Mouse (Mus musculus) stomach, embryonic 16.5 days (tissue): Measurements from ENCODE around the gene Gpr27. TPM values are rescaled to one million over a fixed set of nuclear protein-coding genes. Genes with fewer than 3 reads are reported as not detected.

ENCODE experiments used
- ATAC-seq: fragments of 200-750 bp; cut with Nextera tagmentation; 2 replicates; pipeline ENCODE4 v1.8.0; 2017; ENCODE audit warnings: moderate number of reproducible peaks, moderate TSS enrichment; ENCODE audit not compliant: insufficient read depth, low FRiP score
- H3K27ac ChIP-seq: fragments of 300-500 bp; sonication (generic); 2 replicates; pipeline ENCODE4 v1.5.1; 2014; ENCODE audit warnings: low read length
- H3K27me3 ChIP-seq: fragments of 300-500 bp; sonication (generic); 2 replicates; pipeline ENCODE4 v1.6.1; 2014; ENCODE audit warnings: low read length, control low read depth, mixed read lengths; ENCODE audit not compliant: control insufficient read depth, insufficient read depth
- H3K36me3 ChIP-seq: fragments of 300-500 bp; sonication (generic); 2 replicates; pipeline ENCODE4 v1.6.1; 2014; ENCODE audit warnings: low read length; ENCODE audit not compliant: control insufficient read depth, insufficient read depth
- H3K4me1 ChIP-seq: fragments of 300-500 bp; sonication (generic); 2 replicates; pipeline ENCODE4 v1.6.1; 2014; ENCODE audit warnings: low read length, control low read depth, mixed read lengths; ENCODE audit not compliant: control insufficient read depth, insufficient read depth
- H3K4me2 ChIP-seq: fragments of 300-500 bp; sonication (generic); 2 replicates; pipeline ENCODE4 v1.6.1; 2014; ENCODE audit warnings: low read depth, low read length, mixed read lengths
- H3K4me3 ChIP-seq: fragments of 300-500 bp; sonication (generic); replicated peaks from 2 replicates; pipeline ENCODE4 v1.5.1; 2014; ENCODE audit warnings: mild to moderate bottlenecking, low read length
- H3K9ac ChIP-seq: fragments of 300-500 bp; sonication (generic); 2 replicates; pipeline ENCODE4 v1.6.1; 2014; ENCODE audit warnings: low read length
- H3K9me3 ChIP-seq: fragments of 300-500 bp; sonication (generic); replicated peaks from 2 replicates; pipeline ENCODE4 v1.6.1; 2016; ENCODE audit warnings: low read length, control low read depth; ENCODE audit not compliant: control insufficient read depth
- WGBS: fragments of 180-500 bp; shearing (Covaris S2); extraction: QIAGEN DNeasy Blood & Tissue Kit; methylation state at CpG from one replicate; pipeline ENCODE4 v1.1.7; 2014; 5-methylcytosine and 5-hydroxymethylcytosine counted together
- polyA plus RNA-seq: library from polyadenylated mRNA; unstranded; fragments of >200 nt; fragmentation: Nextera tagmentation; extraction: Ambion mirVana; gene quantifications from 2 replicates; pipeline ENCODE4 v1.2.1, GENCODE M21; 2015

Gpr27 gene
- 1.2 and 1.6 TPM in 2 replicates for polyA plus RNA-seq

GRCm38 (mm10) chr6:99692206-99692915 lies at the start of gene Gpr27:
Gene Gpr27, plus strand, starts transcription at chr6:99692679.
- peaks cover 4% of the 10 kb centered on the region; the same call in 1 of the 2 replicates for H3K4me1 ChIP-seq
- no peak within 1 kb of the TSS for H3K27ac ChIP-seq
- peak within 1 kb of the TSS; percentile 69 for H3K4me3 ChIP-seq
- peaks cover 38% of the 10 kb centered on the region for H3K27me3 ChIP-seq
- peak within 1 kb of the TSS; percentile 94 for H3K4me2 ChIP-seq
- H3K36me3 ChIP-seq, result no peaks in the 10 kb centered on the region
- H3K9ac ChIP-seq, result peak within 1 kb of the TSS; percentile 84
- under 1% methylated on average over 96 of the region's 112 CpGs for WGBS
- H3K9me3 ChIP-seq, result no peaks in the 10 kb centered on the region
- peak; percentile 75 for ATAC-seq

DNA sequence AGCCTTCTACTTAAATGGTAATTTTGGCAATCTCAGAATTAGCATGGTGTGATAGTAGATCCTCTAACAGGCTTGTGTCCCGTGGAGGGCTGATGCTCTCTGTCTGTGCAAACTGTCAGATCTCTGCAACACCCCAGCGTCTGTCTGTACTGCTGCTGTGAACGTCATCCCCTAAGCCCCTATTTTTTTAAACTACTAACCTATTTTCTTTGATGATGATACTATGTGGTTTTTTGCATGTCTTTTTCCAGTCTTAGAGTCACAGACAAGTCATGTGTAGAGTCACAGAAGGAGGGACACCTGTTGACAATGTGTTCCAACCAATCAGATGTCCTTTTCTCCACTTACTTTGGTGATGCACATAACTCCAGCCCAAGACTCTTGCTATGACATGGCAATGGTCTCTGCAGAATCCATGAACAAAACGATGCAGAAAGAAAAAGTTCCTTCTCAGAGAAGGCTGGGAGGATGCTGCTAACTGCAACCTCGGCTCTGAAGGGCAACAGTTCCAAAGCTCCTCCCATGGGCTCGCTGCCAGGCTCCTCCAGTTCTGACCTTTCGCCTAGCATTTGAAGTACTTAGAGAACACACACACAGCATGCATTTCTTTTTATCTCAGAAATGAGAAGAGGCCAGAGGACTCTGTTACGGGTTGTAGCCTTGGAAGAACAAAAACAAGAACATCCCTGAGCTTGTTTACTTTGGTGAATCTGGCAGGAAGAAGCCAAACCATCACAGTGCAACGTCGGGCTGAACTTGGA lies 48.9 kb upstream of the Gpr27 start:
- Histone ChIP-seq H3K27me3 (no peaks in the 10 kb centered on the region), H3K9me3 (peaks cover 5% of the 10 kb centered on the region; the same call in 1 of the 2 replicates), H3K27ac (peak overlapping the region; percentile 3; the same call in 1 of the 2 replicates), H3K9ac (no peak overlapping the region), H3K36me3 (no peaks in the 10 kb centered on the region), H3K4me2 (no peak overlapping the region), H3K4me3 (no peak overlapping the region), H3K4me1 (peaks cover 9% of the 10 kb centered on the region; the same call in 1 of the 2 replicates)
- peak; percentile 61; the same call in 1 of the 2 replicates for ATAC-seq
- 41% methylated on average over 10 of the region's 10 CpGs for WGBS

DNA sequence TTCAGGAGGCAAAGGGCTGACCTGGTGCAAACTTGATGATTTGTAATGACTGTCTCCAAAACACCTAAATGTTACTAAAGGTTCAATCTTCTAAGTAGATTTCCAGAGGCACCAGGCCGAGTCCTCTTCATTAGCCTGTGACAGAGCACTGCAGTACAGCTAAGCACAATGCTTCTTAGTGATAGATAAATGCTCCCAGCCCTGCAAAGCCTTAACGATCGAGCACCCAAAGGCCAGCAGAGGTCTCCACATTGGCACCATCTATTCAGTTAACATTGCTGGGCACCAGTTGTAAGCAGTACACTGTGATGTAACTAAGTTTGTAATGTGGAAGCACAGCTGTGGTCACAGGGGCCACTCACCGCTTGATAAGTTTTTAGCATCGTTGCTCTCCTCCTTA lies 48.1 kb upstream of the Gpr27 start:
- Histone ChIP-seq H3K27ac (peak overlapping the region; percentile 3; the same call in 1 of the 2 replicates), H3K9me3 (peaks cover 5% of the 10 kb centered on the region; the same call in 1 of the 2 replicates), H3K4me2 (no peak overlapping the region), H3K4me3 (no peak overlapping the region), H3K4me1 (peaks cover 9% of the 10 kb centered on the region; the same call in 1 of the 2 replicates), H3K27me3 (no peaks in the 10 kb centered on the region), H3K36me3 (no peaks in the 10 kb centered on the region), H3K9ac (no peak overlapping the region)
- WGBS, result 75% methylated on average over 5 of the region's 5 CpGs
- ATAC-seq, result no peak

- ATAC-seq, result no peak
- no peaks in the 10 kb centered on the region for H3K36me3 ChIP-seq
- H3K9me3 ChIP-seq, result peaks cover 5% of the 10 kb centered on the region; the same call in 1 of the 2 replicates
- WGBS, result 80% methylated on average over 5 of the region's 5 CpGs
- no peaks in the 10 kb centered on the region for H3K27me3 ChIP-seq
- no peak overlapping the region for H3K27ac ChIP-seq
- H3K4me3 ChIP-seq, result no peak overlapping the region
- peaks cover 9% of the 10 kb centered on the region; the same call in 1 of the 2 replicates for H3K4me1 ChIP-seq
- no peak overlapping the region for H3K4me2 ChIP-seq
- H3K9ac ChIP-seq, result no peak overlapping the region
Measured at GRCm38 (mm10) chr6:99644876-99645275, 47.6 kb upstream of the Gpr27 start.

DNA sequence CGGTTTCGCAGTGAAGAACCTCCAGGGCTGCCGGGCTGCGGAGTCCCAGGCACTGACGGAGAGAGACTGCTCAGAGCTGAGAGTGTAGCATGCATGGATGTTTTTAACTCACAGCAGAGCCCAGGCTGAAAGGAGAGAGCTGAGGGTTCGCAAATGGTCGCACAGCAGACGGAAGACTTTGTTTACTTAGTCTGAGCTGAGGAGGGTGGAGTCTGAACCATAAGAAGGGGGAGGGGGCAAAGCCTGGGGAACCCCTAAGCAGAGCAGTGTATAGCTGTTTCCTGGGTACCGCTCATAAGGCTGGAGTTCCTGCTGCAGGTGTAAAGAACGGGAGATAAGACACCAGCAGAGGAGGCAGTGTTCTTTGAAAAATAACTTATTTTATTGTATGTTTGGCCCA lies 46.1 kb upstream of the Gpr27 start:
- Histone ChIP-seq H3K4me1 (peaks cover 9% of the 10 kb centered on the region; the same call in 1 of the 2 replicates), H3K4me3 (peak overlapping the region; percentile 21), H3K9me3 (peaks cover 5% of the 10 kb centered on the region; the same call in 1 of the 2 replicates), H3K27me3 (no peaks in the 10 kb centered on the region), H3K9ac (peak overlapping the region; percentile 25; the same call in 1 of the 2 replicates), H3K4me2 (peak overlapping the region; percentile 43), H3K36me3 (no peaks in the 10 kb centered on the region), H3K27ac (no peak overlapping the region)
- 29% methylated on average over 10 of the region's 10 CpGs for WGBS
- peak; percentile 72; the same call in 1 of the 2 replicates for ATAC-seq

GRCm38 (mm10) chr6:99649307-99649706 lies 43.2 kb upstream of the Gpr27 start:
- Histone ChIP-seq H3K4me3 (no peak overlapping the region), H3K4me2 (no peak overlapping the region), H3K4me1 (peaks cover 9% of the 10 kb centered on the region; the same call in 1 of the 2 replicates), H3K27ac (no peak overlapping the region), H3K27me3 (no peaks in the 10 kb centered on the region), H3K9ac (no peak overlapping the region), H3K36me3 (no peaks in the 10 kb centered on the region), H3K9me3 (peaks cover 5% of the 10 kb centered on the region; the same call in 1 of the 2 replicates)
- ATAC-seq, result no peak
- WGBS, result 59% methylated on average over 2 of the region's 2 CpGs

- no peak overlapping the region for H3K9ac ChIP-seq
- WGBS, result 81% methylated on average over 2 of the region's 2 CpGs
- ATAC-seq, result no peak
Measured at GRCm38 (mm10) chr6:99652341-99652740, 40.1 kb upstream of the Gpr27 start.

DNA sequence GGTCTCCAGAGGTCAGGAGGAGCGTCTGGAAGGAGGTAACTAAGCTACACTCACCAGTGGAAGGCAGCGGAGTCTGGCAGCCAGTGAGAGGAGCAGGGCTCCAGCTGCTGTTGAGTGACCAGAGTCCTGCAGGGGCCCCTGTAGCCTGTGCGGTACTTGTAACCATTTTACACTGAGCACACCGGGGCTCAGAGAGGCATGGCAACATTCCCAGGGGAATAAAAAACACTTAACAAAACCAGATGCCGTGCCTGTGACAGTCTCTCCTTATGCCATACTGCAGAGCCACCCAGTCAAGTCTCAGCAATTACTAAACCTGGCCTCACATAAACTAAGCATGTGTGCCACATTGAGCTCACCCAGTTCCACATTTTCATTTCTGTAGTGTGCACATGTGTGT lies 38.1 kb upstream of the Gpr27 start:
- no peaks in the 10 kb centered on the region for H3K36me3 ChIP-seq
- H3K4me2 ChIP-seq, result no peak overlapping the region
- no peaks in the 10 kb centered on the region for H3K4me1 ChIP-seq
- no peaks in the 10 kb centered on the region for H3K9me3 ChIP-seq
- H3K27ac ChIP-seq, result no peak overlapping the region
- ATAC-seq, result no peak
- no peaks in the 10 kb centered on the region for H3K27me3 ChIP-seq
- 62% methylated on average over 5 of the region's 5 CpGs for WGBS
- H3K4me3 ChIP-seq, result no peak overlapping the region
- H3K9ac ChIP-seq, result no peak overlapping the region

More at GRCm38 (mm10) chr6:99652341-99652740, 40.1 kb upstream of the Gpr27 start:
- Histone ChIP-seq H3K36me3 (no peaks in the 10 kb centered on the region), H3K4me1 (no peaks in the 10 kb centered on the region), H3K9me3 (no peaks in the 10 kb centered on the region), H3K27me3 (no peaks in the 10 kb centered on the region), H3K4me3 (no peak overlapping the region), H3K27ac (no peak overlapping the region), H3K4me2 (no peak overlapping the region)

DNA sequence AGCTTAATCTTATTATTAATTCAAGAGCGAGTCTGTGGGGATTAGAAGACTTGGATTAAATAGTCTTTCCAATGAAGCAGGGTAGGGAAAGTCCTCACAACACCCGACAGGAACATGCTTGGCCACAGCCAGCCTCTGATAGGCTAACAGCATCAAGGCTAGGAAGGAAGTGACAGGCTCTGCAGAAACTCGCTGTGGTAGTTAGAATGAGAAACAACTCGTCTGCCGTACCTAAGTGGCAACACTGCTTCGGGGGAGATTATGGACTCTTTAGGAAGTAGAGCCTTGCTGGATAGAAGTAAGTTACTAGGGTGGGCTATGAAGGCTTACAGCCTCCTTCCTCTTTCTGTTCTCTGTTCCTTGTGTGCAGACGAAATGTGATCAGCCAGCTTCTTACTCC lies 37.0 kb upstream of the Gpr27 start:
- 55% methylated on average over 7 of the region's 7 CpGs for WGBS
- no peak for ATAC-seq
- no peak overlapping the region for H3K27ac ChIP-seq
- H3K4me3 ChIP-seq, result no peak overlapping the region
- H3K4me2 ChIP-seq, result no peak overlapping the region
- H3K9me3 ChIP-seq, result no peaks in the 10 kb centered on the region
- no peaks in the 10 kb centered on the region for H3K36me3 ChIP-seq
- H3K9ac ChIP-seq, result no peak overlapping the region
- no peaks in the 10 kb centered on the region for H3K27me3 ChIP-seq
- no peaks in the 10 kb centered on the region for H3K4me1 ChIP-seq
